Mouse (Mus musculus) T-cell, adult 66 days (primary cell): Measurements from ENCODE around the gene Arfip2. TPM values are rescaled to one million over a fixed set of nuclear protein-coding genes. Genes with fewer than 3 reads are reported as not detected.

Experiments used
- total RNA-seq, 2 experiments: library from RNA; stranded (reverse); gene quantifications; 3 replicates in 1 of 2; 4 replicates in 1 of 2; pipeline ENCODE4 v1.2.4; 2023

Arfip2 gene
- total RNA-seq, result 10 to 100 TPM; 28.0 to 31.3 TPM

GRCm38 (mm10) chr7:105640233-105640893 lies at the start of gene Arfip2, which contains the start of gene Gm45799:
Gene Arfip2, minus strand, starts transcription at chr7:105640416.
Gene Gm45799, plus strand, starts transcription at chr7:105640552.

GRCm38 (mm10) chr7:105650639-105651435 lies 10.6 kb upstream of the Arfip2 start, which contains the start of gene Dnhd1:
Gene Dnhd1, plus strand, starts transcription at chr7:105650827.

GRCm38 (mm10) chr7:105639756-105640155 lies 460 bp downstream of the Arfip2 start, which contains the start of gene Timm10b:
Gene Timm10b, plus strand, starts transcription at chr7:105640056.

GRCm38 (mm10) chr7:105633127-105633800 lies 7.0 kb downstream of the Arfip2 start, which contains the start of gene Trim3:
Gene Trim3, minus strand, starts transcription at chr7:105633571.

Other genes with a start within 250 kb of the Arfip2 start
- 10 to 100 TPM; 59.4 TPM for gene Fam160a2, start 240.4 kb downstream of the Arfip2 start, total RNA-seq
- not detected for gene Cnga4, start 235.8 kb downstream of the Arfip2 start, total RNA-seq
- gene Cckbr, start 214.7 kb downstream of the Arfip2 start, total RNA-seq, result not detected
- gene Cavin3, start 158.1 kb downstream of the Arfip2 start, total RNA-seq, result not detected
- 10 to 100 TPM; 26.7 to 29.7 TPM for gene Smpd1, start 86.1 kb downstream of the Arfip2 start, total RNA-seq
- 1 to 10 TPM; 1.8 to 3.5 TPM for gene Apbb1, start 58.8 kb downstream of the Arfip2 start, total RNA-seq
- gene Hpx, start 40.3 kb downstream of the Arfip2 start, total RNA-seq, result under 1 TPM in 1 of 2 experiments, not detected in 1; 0.68 TPM
- gene Trim3, start 6.8 kb downstream of the Arfip2 start, total RNA-seq, result 10 to 100 TPM; 18.9 to 26.6 TPM
- 10 to 100 TPM; 59.1 to 76.5 TPM for gene Timm10b, start 360 bp downstream of the Arfip2 start, total RNA-seq
- gene Gm45799, start 136 bp upstream of the Arfip2 start, total RNA-seq, result 10 to 100 TPM; 10.9 to 13.8 TPM
- gene Dnhd1, start 10.4 kb upstream of the Arfip2 start, total RNA-seq, result 1 to 10 TPM; 3.6 to 4.8 TPM
- 100 to 1,000 TPM in 1 of 2 experiments, 10 to 100 TPM in 1; 99.7 to 101 TPM for gene Ilk, start 96.2 kb upstream of the Arfip2 start, total RNA-seq
- gene Rrp8, start 97.0 kb upstream of the Arfip2 start, total RNA-seq, result 10 to 100 TPM; 22.6 to 24.7 TPM
- gene Taf10, start 103.9 kb upstream of the Arfip2 start, total RNA-seq, result 100 to 1,000 TPM; 212 to 221 TPM
- 10 to 100 TPM; 46.4 to 53.8 TPM for gene Tpp1, start 111.8 kb upstream of the Arfip2 start, total RNA-seq
- gene Dchs1, start 147.2 kb upstream of the Arfip2 start, total RNA-seq, result under 1 TPM in 1 of 2 experiments, not detected in 1; 0.20 TPM
- 10 to 100 TPM; 39.7 to 55.9 TPM for gene Mrpl17, start 170.7 kb upstream of the Arfip2 start, total RNA-seq